Mouse (Mus musculus) cortical plate, adult 2 months (tissue): Measurements from ENCODE around the gene Id3.

Experiments
- CTCF ChIP-seq: fragments of 200-500 bp; IDR thresholded peaks from 2 replicates; pipeline ENCODE4 v1.5.1; 2011; ENCODE audit warnings: mild to moderate bottlenecking, control low read depth, low read length; ENCODE audit not compliant: insufficient read depth; ENCODE audit errors: extremely low read depth
- POLR2A ChIP-seq: fragments of 200-500 bp; IDR thresholded peaks from 2 replicates; pipeline ENCODE4 v1.6.1; 2011; ENCODE audit warnings: mild to moderate bottlenecking, low read length, control low read depth; ENCODE audit not compliant: insufficient read depth; ENCODE audit errors: extremely low read depth

DNA sequence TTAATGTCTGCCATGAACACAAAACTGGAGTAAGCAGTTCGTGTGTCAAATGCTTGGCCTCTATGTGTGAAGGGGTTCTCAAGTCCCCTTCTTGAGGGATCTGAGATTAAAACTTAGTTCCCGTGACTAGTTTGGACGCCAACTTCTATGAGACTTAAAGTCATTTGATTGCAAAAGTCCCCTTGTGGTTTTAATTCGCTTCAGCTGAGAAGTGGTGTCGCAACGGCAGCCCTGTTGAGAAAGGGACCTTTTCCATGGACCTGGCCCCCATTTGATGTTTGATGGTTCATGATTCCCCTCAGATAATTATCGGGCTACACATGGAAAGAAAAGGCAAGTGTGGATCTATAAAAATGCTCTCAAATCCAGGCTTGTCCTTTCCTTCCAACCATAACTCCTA is 36.2 kb downstream of the Id3 start:
- no peak for TF ChIP-seq POLR2A
- no peak for TF ChIP-seq CTCF
